Mouse (Mus musculus) hindbrain, embryonic 14.5 days (tissue): Measurements from ENCODE around the gene Slc39a3. TPM values are rescaled to one million over a fixed set of nuclear protein-coding genes. Genes with fewer than 3 reads are reported as not detected.

Experiments used
- ATAC-seq: fragments of 200-750 bp; cut with Nextera tagmentation; 2 replicates; pipeline ENCODE4 v1.8.0; 2017; ENCODE audit warnings: moderate number of reproducible peaks, mild to moderate bottlenecking, moderate TSS enrichment, moderate library complexity; ENCODE audit not compliant: low FRiP score
- DNase-seq: peaks from one replicate; pipeline ENCODE4 v3.0.0-alpha.2; 2015; ENCODE audit warnings: low spot score
- H3K27ac ChIP-seq: fragments of 300-500 bp; sonication (generic); 2 replicates; pipeline ENCODE4 v1.5.1; 2014; ENCODE audit warnings: mild to moderate bottlenecking, moderate library complexity
- H3K27me3 ChIP-seq: fragments of 300-500 bp; sonication (generic); 2 replicates; pipeline ENCODE4 v1.6.1; 2014; ENCODE audit warnings: mild to moderate bottlenecking, low read length, mixed read lengths; ENCODE audit not compliant: control insufficient read depth, insufficient read depth
- H3K36me3 ChIP-seq: fragments of 300-500 bp; sonication (generic); replicated peaks from 2 replicates; pipeline ENCODE4 v1.6.1; 2014; ENCODE audit not compliant: control insufficient read depth, insufficient read depth
- H3K4me1 ChIP-seq: fragments of 300-500 bp; sonication (generic); replicated peaks from 2 replicates; pipeline ENCODE4 v1.6.1; 2014; ENCODE audit warnings: antibody characterized with exemption, low read length, mixed read lengths; ENCODE audit not compliant: control insufficient read depth, insufficient read depth
- H3K4me2 ChIP-seq: fragments of 300-500 bp; sonication (generic); replicated peaks from 2 replicates; pipeline ENCODE4 v1.6.1; 2014; ENCODE audit warnings: mild to moderate bottlenecking, moderate library complexity
- H3K4me3 ChIP-seq: fragments of 300-500 bp; sonication (generic); replicated peaks from 2 replicates; pipeline ENCODE4 v1.5.1; 2014; ENCODE audit warnings: mild to moderate bottlenecking, low read length
- H3K9ac ChIP-seq: fragments of 300-500 bp; sonication (generic); 2 replicates; pipeline ENCODE4 v1.6.1; 2014
- H3K9me3 ChIP-seq: fragments of 300-500 bp; sonication (generic); 2 replicates; pipeline ENCODE4 v1.6.1; 2016; ENCODE audit warnings: low read length; ENCODE audit not compliant: control insufficient read depth
- WGBS: fragments of 180-500 bp; shearing (Covaris S2); extraction: QIAGEN DNeasy Blood & Tissue Kit; methylation state at CpG from one replicate; pipeline ENCODE4 v1.1.7; 2014; 5-methylcytosine and 5-hydroxymethylcytosine counted together
- polyA plus RNA-seq: library from polyadenylated mRNA; unstranded; fragments of >200 nt; fragmentation: Nextera tagmentation; extraction: Ambion mirVana; gene quantifications from 2 replicates; pipeline ENCODE4 v1.2.1, GENCODE M21; 2014

Slc39a3 gene
- polyA plus RNA-seq, result 33.7 and 33.8 TPM in 2 replicates

DNA sequence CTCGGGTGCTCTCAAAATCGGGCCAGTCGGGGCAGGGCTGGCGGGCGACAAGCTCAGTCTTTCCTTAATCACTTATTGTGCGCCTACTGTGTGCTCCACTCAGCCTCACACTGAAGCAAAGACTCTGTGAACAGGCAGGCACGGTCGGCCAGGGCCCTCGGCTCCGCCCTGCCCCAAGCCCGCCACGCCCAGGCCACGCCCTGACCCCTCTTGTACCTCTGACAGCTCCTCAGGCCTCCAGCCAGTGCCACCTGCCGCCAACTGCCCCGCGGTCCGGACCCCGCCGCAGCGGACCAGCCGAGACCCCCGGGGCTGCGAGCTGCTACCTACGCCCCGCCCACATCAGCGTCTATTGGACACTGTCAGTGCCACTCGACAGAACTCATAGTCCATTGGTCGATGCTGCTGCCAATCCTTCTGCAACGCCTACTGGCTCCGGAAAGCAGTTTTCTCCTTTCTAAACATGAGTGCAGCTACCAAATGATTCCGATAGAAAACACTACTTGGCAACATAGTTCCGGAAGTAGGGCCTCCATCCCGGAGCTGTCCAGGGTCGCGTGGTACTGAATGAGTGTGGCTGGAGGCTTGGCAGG is at the start of gene Slc39a3:
Gene Slc39a3, minus strand, starts transcription at position 439 of the 593 bp plus-strand sequence.
- Histone ChIP-seq H3K27me3 (no peaks in the 10 kb centered on the region), H3K9ac (peak within 1 kb of the TSS; percentile 85), H3K4me2 (peak within 1 kb of the TSS; percentile 72), H3K36me3 (peaks cover 21% of the 10 kb centered on the region), H3K9me3 (no peaks in the 10 kb centered on the region), H3K4me3 (peak within 1 kb of the TSS; percentile 96), H3K27ac (peak within 1 kb of the TSS; percentile 69; the same call in 1 of the 2 replicates), H3K4me1 (peaks cover 12% of the 10 kb centered on the region; the same call in 1 of the 2 replicates)
- 1% methylated on average over 35 of the region's 35 CpGs for WGBS
- DNase-seq (peak; percentile 100), ATAC-seq (peak; percentile 99)

DNA sequence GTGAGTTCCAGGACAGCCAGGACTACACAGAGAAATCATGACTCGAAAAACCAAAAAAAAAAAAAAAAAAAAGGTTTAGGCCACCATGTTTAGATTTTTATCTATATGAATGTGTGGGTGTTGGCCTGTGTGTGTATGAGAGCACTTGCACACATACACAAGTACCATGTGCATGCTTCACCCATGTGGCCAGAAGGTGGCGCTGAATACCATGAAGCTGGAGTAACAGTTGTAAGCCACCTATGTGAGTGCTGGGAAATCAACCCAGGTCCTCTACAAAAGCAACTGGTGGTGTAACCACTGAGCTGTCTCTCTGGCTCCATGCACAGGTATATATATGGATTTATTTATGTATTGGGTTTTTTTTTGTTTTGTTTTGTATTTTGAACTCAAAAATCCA is 49.8 kb upstream of the Slc39a3 start:
- Histone ChIP-seq H3K4me1 (no peaks in the 10 kb centered on the region), H3K27ac (no peak overlapping the region), H3K9me3 (no peaks in the 10 kb centered on the region), H3K27me3 (no peaks in the 10 kb centered on the region), H3K4me2 (no peak overlapping the region), H3K36me3 (peaks cover 14% of the 10 kb centered on the region), H3K9ac (no peak overlapping the region), H3K4me3 (no peak overlapping the region)
- DNase-seq (no peak), ATAC-seq (no peak)
- 54% methylated on average over 2 of the region's 2 CpGs for WGBS

DNA sequence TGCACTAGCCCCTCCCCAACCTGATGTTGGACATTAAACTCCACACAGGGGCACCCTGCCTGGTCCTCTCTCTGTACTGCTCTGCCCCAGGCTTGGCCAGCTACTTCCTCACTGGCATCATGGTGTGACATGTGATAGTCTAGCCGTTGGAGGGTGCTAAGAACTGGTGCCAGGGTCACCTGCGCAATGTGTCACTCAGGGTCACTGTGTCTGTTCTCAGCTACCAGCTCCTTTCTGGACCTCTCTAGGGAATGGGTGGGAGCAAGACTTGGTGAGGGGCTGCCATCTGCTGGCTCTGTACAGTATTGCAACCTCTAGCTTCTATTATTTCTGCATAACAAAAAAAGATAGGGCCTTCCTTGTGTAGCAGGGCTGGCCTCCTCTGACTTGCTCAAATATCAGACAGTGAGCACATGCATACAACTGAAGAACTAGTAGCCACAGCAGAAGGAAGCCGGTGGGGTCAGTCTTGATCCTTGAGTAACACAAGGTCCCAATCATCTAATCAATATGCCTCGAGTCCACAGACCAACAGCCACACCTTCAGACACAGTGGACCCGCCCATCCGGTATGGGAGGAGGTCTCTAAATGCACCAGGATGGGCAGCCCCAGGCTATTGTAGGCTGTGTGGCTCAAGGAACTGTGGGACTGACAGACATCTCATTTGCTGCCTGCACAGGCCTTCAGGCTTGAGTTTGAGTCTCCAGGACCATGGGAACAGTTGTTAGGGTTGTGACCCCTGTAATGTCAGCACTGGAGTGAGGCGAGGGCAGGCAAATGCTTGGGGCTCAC is 45.1 kb upstream of the Slc39a3 start:
- H3K9ac ChIP-seq, result no peak overlapping the region
- peaks cover 61% of the 10 kb centered on the region for H3K36me3 ChIP-seq
- no peaks in the 10 kb centered on the region for H3K27me3 ChIP-seq
- H3K4me3 ChIP-seq, result no peak overlapping the region
- 87% methylated on average over 7 of the region's 7 CpGs for WGBS
- DNase-seq (peak; percentile 77), ATAC-seq (peak; percentile 32; the same call in 1 of the 2 replicates)
- H3K4me2 ChIP-seq, result no peak overlapping the region
- no peak overlapping the region for H3K27ac ChIP-seq
- no peaks in the 10 kb centered on the region for H3K4me1 ChIP-seq
- H3K9me3 ChIP-seq, result no peaks in the 10 kb centered on the region

DNA sequence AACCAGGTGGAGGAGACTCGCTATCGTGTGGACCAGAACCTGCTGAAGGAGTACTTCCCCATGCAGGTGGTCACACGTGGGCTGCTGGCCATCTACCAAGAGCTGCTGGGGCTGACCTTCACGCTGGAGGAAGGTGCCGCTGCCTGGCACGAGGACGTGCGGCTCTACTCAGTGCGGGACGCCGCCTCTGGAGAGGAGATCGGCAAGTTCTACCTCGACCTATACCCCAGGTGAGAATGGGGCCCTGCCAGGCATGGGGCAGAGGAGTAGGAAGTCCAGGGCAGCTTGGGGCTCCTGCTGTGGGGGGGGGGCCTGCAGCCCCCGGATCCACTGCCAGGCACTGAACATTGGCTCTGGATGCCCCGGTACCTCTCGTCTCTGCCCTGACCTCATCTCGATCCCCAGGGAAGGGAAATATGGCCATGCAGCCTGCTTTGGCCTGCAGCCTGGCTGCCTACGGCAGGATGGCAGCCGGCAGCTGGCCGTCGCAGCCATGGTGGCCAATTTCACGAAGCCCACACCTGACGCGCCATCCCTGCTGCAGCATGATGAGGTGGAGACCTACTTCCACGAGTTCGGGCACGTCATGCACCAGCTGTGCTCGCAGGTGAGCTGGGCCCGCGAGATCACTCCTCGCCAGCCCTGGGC is 42.9 kb upstream of the Slc39a3 start:
- Histone ChIP-seq H3K9ac (no peak overlapping the region), H3K4me1 (no peaks in the 10 kb centered on the region), H3K36me3 (peaks cover 77% of the 10 kb centered on the region), H3K27ac (no peak overlapping the region), H3K27me3 (no peaks in the 10 kb centered on the region), H3K4me3 (no peak overlapping the region), H3K9me3 (no peaks in the 10 kb centered on the region), H3K4me2 (no peak overlapping the region)
- WGBS, result 91% methylated on average over 31 of the region's 31 CpGs
- DNase-seq (no peak), ATAC-seq (no peak)

DNA sequence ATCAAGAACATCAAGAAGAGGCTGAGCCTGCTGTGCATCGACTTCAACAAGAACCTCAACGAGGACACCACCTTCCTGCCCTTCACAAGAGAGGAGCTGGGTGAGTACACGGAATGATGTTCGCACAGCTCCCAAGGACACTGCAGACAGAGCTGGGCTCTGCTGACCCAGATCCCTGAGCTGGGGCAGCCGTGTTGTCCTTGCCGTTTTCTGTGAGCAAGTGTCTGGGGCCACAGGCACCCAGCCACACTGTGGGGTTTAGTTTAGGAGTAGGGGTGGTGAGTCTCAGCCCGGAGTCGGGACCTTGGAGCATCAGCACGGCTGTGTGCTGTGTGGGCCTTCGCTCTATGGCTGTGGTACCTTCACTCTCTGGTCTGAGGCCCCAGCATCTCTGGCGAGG is 40.7 kb upstream of the Slc39a3 start:
- no peaks in the 10 kb centered on the region for H3K4me1 ChIP-seq
- H3K27me3 ChIP-seq, result no peaks in the 10 kb centered on the region
- no peak overlapping the region for H3K4me2 ChIP-seq
- no peak overlapping the region for H3K9ac ChIP-seq
- H3K9me3 ChIP-seq, result no peaks in the 10 kb centered on the region
- H3K4me3 ChIP-seq, result no peak overlapping the region
- no peak for DNase-seq
- H3K27ac ChIP-seq, result no peak overlapping the region
- H3K36me3 ChIP-seq, result peaks cover 90% of the 10 kb centered on the region
- no peak for ATAC-seq
- WGBS, result 97% methylated on average over 11 of the region's 11 CpGs

DNA sequence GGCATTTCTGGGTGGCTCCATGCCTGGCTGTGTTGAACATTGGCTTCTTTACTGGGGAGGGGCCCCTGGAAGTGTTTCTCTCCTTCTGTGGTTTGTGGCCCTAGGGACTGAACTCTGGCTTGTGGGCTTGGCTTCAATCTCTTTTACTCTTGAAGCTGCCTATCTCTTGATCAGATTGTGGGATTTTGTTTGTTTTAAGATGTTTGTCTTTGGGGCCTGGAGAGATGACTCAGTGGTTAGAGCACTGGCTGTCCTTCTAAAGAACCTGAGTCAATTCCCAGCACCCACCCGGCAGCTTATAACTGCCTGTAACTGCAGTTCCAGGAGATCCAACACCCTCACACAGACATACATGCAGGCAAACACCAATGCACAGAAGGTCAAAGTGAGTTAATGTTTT is 39.1 kb upstream of the Slc39a3 start:
- Histone ChIP-seq H3K4me1 (peaks cover 1% of the 10 kb centered on the region; the same call in 1 of the 2 replicates), H3K36me3 (peaks cover 76% of the 10 kb centered on the region), H3K9ac (no peak overlapping the region), H3K4me3 (no peak overlapping the region), H3K4me2 (no peak overlapping the region), H3K27ac (no peak overlapping the region), H3K27me3 (no peaks in the 10 kb centered on the region), H3K9me3 (no peaks in the 10 kb centered on the region)
- DNase-seq (no peak), ATAC-seq (no peak)
- 94% methylated on average over 1 of the region's 1 CpGs for WGBS

DNA sequence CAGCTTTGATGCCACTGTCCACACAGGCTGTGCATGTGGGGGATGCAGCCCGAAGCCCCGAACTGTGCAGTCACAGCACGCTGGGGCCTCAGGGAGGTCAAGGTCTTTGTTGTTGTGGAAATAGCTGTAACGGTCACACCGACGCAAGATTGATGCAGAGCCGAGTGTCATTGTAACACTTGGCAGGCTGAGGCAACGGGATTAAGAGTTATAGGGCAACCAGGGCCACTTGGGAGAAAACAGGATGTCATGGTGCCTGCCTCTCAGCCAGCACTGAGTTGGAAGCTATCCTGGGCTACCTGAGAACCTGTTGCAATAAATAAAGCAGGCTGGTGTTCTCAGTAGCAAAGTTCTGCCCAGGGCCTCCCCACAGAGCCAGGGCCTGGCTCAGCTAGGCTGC is 38.5 kb upstream of the Slc39a3 start:
- Histone ChIP-seq H3K4me2 (no peak overlapping the region), H3K9me3 (no peaks in the 10 kb centered on the region), H3K9ac (no peak overlapping the region), H3K27ac (no peak overlapping the region), H3K36me3 (peaks cover 70% of the 10 kb centered on the region), H3K4me3 (no peak overlapping the region), H3K27me3 (no peaks in the 10 kb centered on the region), H3K4me1 (peaks cover 8% of the 10 kb centered on the region)
- ATAC-seq (no peak), DNase-seq (no peak)
- 61% methylated on average over 8 of the region's 8 CpGs for WGBS

DNA sequence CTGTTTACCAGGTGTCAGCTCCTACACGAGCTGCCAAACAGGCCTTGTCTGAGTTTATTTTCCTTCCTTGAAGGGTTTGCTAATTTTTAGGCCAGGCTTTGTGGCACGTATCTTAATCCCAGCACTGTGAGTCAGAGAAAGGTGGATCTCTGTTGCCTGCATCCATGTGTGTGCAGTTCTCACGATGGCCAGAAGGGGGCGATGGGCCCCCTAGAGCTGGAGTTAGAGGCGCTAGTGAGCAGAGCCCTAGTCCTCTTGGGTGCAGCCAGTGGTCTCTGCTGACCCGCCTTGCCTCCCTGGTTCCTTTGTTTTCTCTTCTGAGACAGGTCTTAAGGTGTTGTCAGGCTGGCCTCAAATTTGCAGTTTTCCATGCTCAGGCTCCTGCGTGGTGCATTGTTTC is 36.2 kb upstream of the Slc39a3 start:
- Histone ChIP-seq H3K9ac (no peak overlapping the region), H3K27me3 (no peaks in the 10 kb centered on the region), H3K27ac (no peak overlapping the region), H3K9me3 (no peaks in the 10 kb centered on the region), H3K4me3 (no peak overlapping the region), H3K4me1 (peaks cover 17% of the 10 kb centered on the region), H3K4me2 (no peak overlapping the region), H3K36me3 (peaks cover 47% of the 10 kb centered on the region)
- WGBS, result 68% methylated on average over 7 of the region's 7 CpGs
- ATAC-seq, result no peak
- no peak for DNase-seq

DNA sequence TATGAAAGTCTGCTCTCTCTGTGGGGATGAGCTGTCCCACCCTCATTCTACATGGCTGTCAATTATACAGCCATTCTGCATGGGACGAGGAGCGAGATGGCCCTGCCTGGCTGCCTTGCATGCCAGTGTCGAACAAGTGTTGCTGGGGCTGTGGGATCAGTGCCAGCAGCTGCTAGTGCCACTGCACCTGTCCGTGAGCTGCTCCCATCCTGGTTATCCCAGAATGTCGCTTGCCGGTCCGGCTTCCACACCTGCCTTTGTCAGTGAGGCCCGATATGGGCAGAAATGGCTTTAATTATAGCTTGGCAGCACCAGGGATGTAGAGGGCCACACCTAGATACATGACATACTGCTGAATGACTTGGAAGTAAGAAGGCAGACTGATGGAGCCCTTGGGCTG is 35.1 kb upstream of the Slc39a3 start:
- no peaks in the 10 kb centered on the region for H3K9me3 ChIP-seq
- H3K4me2 ChIP-seq, result no peak overlapping the region
- no peak overlapping the region for H3K9ac ChIP-seq
- ATAC-seq (no peak), DNase-seq (no peak)
- peaks cover 35% of the 10 kb centered on the region for H3K36me3 ChIP-seq
- H3K4me3 ChIP-seq, result no peak overlapping the region
- H3K27ac ChIP-seq, result no peak overlapping the region
- H3K4me1 ChIP-seq, result peaks cover 17% of the 10 kb centered on the region
- H3K27me3 ChIP-seq, result no peaks in the 10 kb centered on the region
- 94% methylated on average over 8 of the region's 8 CpGs for WGBS
